Mouse (Mus musculus) heart, postnatal 0 days (tissue): ENCODE measurements at regions not wholly inside any gene's neighbourhood (a gene's known extent, or its start where the extent isn't known, plus 50 kb on each side); places are given as distances from the start of the nearest gene placed in this dataset.

Experiments
- ATAC-seq: fragments of 200-750 bp; cut with Nextera tagmentation; 2 replicates; pipeline ENCODE4 v1.8.0; 2017; ENCODE audit warnings: low read depth, moderate number of reproducible peaks, moderate library complexity; ENCODE audit not compliant: insufficient read depth
- DNase-seq: peaks from one replicate; pipeline ENCODE4 v3.0.0-alpha.2; 2016; ENCODE audit warnings: low spot score
- H3K27ac ChIP-seq: fragments of 300-500 bp; sonication (generic); 2 replicates; pipeline ENCODE4 v1.5.1; 2014; ENCODE audit warnings: low read depth, mild to moderate bottlenecking
- H3K27me3 ChIP-seq: fragments of 300-500 bp; sonication (generic); 2 replicates; pipeline ENCODE4 v1.6.1; 2014; ENCODE audit warnings: low read length, mixed read lengths; ENCODE audit not compliant: control insufficient read depth, insufficient read depth
- H3K36me3 ChIP-seq: fragments of 300-500 bp; sonication (generic); replicated peaks from 2 replicates; pipeline ENCODE4 v1.6.1; 2014; ENCODE audit warnings: low read length, mixed read lengths; ENCODE audit not compliant: control insufficient read depth, insufficient read depth
- H3K4me1 ChIP-seq: fragments of 300-500 bp; sonication (generic); 2 replicates; pipeline ENCODE4 v1.6.1; 2014; ENCODE audit warnings: antibody characterized with exemption; ENCODE audit not compliant: control insufficient read depth, insufficient read depth
- H3K4me2 ChIP-seq: fragments of 300-500 bp; sonication (generic); 2 replicates; pipeline ENCODE4 v1.6.1; 2014; ENCODE audit warnings: low read depth, mild to moderate bottlenecking, low read length, moderate library complexity
- H3K4me3 ChIP-seq: fragments of 300-500 bp; sonication (generic); 2 replicates; pipeline ENCODE4 v1.5.1; 2014; ENCODE audit warnings: low read depth, low read length
- H3K9ac ChIP-seq: fragments of 300-500 bp; sonication (generic); replicated peaks from 2 replicates; pipeline ENCODE4 v1.6.1; 2014; ENCODE audit warnings: low read depth, low read length, mixed read lengths
- H3K9me3 ChIP-seq: fragments of 300-500 bp; sonication (generic); replicated peaks from 2 replicates; pipeline ENCODE4 v1.6.1; 2016; ENCODE audit warnings: low read length; ENCODE audit not compliant: control insufficient read depth
- CTCF ChIP-seq: IDR thresholded peaks from 2 replicates; pipeline ENCODE4 v1.5.1; 2016; ENCODE audit warnings: antibody characterized with exemption, control low read depth, low read depth
- EP300 ChIP-seq: IDR thresholded peaks from 2 replicates; pipeline ENCODE4 v1.6.1; 2016; ENCODE audit warnings: antibody characterized with exemption, low read depth
- WGBS: fragments of 180-500 bp; shearing (Covaris S2); extraction: QIAGEN DNeasy Blood & Tissue Kit; methylation state at CpG from one replicate; pipeline ENCODE4 v1.1.7; 2014; 5-methylcytosine and 5-hydroxymethylcytosine counted together

DNA sequence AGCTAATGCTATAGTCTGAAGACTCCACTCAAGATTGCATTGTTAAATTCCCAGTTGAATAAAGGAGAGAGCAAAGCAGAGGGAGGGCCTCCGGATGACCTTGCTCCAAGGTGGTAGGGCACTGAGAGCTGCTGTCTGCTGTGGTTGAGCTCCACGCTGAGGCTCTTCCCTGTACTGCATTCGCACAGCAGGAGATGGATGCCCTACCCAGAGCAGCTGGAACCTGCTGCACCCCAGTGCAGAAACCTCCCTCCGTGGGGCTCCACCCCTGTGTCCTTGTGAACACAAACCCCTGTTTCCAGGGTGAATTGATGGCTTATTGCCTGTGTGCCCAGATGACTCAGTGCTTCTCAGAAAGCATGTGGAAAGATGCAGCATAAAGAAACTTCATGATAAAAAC is 404.3 kb downstream of the Rpl36a-ps1 start:
- WGBS, result 3% methylated on average over 4 of the region's 4 CpGs
- peak; percentile 88 for ATAC-seq

DNA sequence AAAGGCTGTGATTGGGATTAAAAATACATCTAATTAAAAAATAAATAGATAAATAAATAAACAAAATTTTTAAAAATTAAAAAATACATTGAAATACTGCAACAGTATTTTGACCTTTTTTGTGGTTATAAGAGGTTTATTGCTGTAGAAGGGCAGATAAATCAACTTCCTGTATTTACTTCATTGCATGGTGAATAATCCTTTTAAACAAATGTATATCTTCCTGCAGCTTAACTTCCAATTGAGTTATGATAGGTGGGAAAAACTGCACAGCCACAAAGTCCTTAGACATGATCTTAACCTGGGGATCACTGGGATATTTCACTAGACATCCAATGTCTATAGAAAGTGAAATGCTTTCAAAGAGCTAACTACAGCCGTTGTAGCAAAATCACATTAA is 402.1 kb upstream of the Dach1 start:
- H3K27me3 ChIP-seq, result no peaks in the 10 kb centered on the region
- H3K4me1 ChIP-seq, result no peaks in the 10 kb centered on the region
- no peak overlapping the region for H3K4me2 ChIP-seq
- DNase-seq, result no peak
- no peaks in the 10 kb centered on the region for H3K36me3 ChIP-seq
- no peak for ATAC-seq
- no peak overlapping the region for H3K9ac ChIP-seq
- no peak overlapping the region for H3K27ac ChIP-seq
- H3K4me3 ChIP-seq, result no peak overlapping the region
- no peak for TF ChIP-seq EP300
- no peak for TF ChIP-seq CTCF
- 85% methylated on average over 1 of the region's 1 CpGs for WGBS
- no peaks in the 10 kb centered on the region for H3K9me3 ChIP-seq

More for the DNA sequence above, 404.3 kb downstream of the Rpl36a-ps1 start:
- Histone ChIP-seq H3K4me1 (no peaks in the 10 kb centered on the region), H3K9me3 (no peaks in the 10 kb centered on the region), H3K27ac (no peak overlapping the region), H3K27me3 (no peaks in the 10 kb centered on the region), H3K9ac (no peak overlapping the region), H3K4me2 (no peak overlapping the region), H3K36me3 (no peaks in the 10 kb centered on the region), H3K4me3 (no peak overlapping the region)
- DNase-seq, result peak; percentile 75
- peak; percentile 72 for TF ChIP-seq CTCF
- no peak for TF ChIP-seq EP300

DNA sequence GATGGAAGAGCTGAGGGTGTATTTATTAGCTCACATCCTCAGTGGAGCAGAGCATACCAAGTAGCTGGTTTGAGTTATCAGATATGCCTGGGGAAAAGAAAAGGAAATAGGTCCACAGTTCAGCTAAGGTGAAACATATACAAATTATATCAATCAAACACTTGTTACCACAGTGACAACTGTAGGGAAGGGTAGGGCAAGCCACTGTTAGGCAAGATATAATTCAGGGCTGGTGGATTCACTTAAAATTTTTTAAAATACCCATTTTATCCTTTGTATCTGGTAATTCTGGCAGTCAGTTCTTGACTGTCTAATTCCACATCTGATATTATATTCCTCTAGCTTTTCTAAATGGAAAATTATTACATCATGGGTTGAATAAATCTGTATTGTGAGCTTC is 392.4 kb upstream of the Dach1 start:
- Histone ChIP-seq H3K4me2 (no peak overlapping the region), H3K36me3 (no peaks in the 10 kb centered on the region), H3K9me3 (no peaks in the 10 kb centered on the region), H3K4me1 (no peaks in the 10 kb centered on the region), H3K9ac (no peak overlapping the region), H3K4me3 (no peak overlapping the region), H3K27me3 (no peaks in the 10 kb centered on the region), H3K27ac (no peak overlapping the region)
- TF ChIP-seq CTCF, result no peak
- no peak for TF ChIP-seq EP300
- ATAC-seq (no peak), DNase-seq (no peak)

DNA sequence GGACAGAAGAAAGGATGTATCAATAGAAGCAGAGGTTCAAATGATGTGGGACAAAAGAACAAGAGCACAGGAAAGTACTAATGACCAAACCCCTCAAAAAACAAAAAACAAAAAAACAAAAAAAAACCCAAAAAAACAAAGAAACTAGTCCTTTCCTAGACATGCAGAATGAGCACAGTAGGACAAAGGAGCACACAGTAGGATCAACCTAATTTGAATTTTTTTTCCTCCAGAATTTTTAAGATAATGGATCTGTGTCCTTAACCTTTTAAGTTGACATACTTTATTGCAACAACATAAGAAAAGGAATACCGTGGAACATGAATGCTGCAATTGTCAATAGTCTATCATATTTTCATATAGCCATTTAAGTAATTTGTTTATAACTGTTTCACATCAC is 370.2 kb upstream of the Dach1 start:
- H3K27ac ChIP-seq, result no peak overlapping the region
- ATAC-seq (no peak), DNase-seq (no peak)
- no peak overlapping the region for H3K9ac ChIP-seq
- no peaks in the 10 kb centered on the region for H3K4me1 ChIP-seq
- no peaks in the 10 kb centered on the region for H3K9me3 ChIP-seq
- H3K36me3 ChIP-seq, result no peaks in the 10 kb centered on the region
- TF ChIP-seq CTCF (no peak), EP300 (no peak)
- no peak overlapping the region for H3K4me2 ChIP-seq
- WGBS, result 90% methylated on average over 1 of the region's 1 CpGs
- H3K4me3 ChIP-seq, result no peak overlapping the region
- H3K27me3 ChIP-seq, result no peaks in the 10 kb centered on the region

DNA sequence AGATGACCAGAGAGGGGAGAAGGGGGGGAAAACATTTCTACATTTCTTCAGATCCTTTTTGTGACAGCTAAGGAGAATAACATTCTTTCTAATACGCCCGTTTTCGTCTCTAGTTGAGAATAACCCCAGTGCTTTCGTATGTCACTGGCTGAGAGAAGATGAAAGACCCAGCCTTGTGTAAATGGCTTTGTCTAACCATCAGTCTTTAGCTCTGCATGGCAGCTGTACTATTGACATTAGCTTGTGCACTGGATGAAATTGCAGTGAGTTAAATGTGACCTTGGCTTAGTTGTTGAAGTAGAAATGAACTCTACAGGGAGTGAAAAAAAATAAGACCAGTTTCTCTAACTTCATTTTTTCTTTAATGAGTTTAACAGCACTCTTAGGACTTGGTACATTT is 368.7 kb upstream of the Dach1 start:
- 71% methylated on average over 4 of the region's 4 CpGs for WGBS
- Histone ChIP-seq H3K27ac (no peak overlapping the region), H3K4me3 (no peak overlapping the region), H3K9ac (no peak overlapping the region), H3K4me1 (no peaks in the 10 kb centered on the region), H3K36me3 (no peaks in the 10 kb centered on the region), H3K27me3 (no peaks in the 10 kb centered on the region), H3K9me3 (no peaks in the 10 kb centered on the region), H3K4me2 (no peak overlapping the region)
- TF ChIP-seq CTCF (no peak), EP300 (no peak)
- DNase-seq, result no peak
- ATAC-seq, result no peak

DNA sequence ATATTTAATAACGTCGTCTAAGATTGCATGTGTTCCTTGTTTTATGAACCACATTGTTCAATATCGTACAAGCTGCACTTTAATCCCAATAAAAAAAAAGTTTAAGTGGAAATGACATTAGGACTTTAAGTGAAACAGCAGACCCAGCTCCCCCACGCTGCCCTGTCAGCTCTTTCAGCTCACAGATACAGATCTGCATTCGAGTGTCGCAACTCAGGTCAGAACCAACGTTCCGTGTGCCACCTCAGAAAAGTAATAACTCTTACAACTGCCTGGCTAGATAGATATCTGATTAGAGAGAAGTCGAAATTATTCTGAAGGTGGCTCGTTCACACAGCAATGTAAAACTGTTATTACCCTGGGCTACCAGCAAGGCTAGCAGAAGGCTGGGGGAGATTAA is 364.0 kb upstream of the Dach1 start:
- TF ChIP-seq CTCF (no peak), EP300 (no peak)
- ATAC-seq, result no peak

More for the DNA sequence above, 364.0 kb upstream of the Dach1 start:
- Histone ChIP-seq H3K9ac (no peak overlapping the region), H3K9me3 (no peaks in the 10 kb centered on the region), H3K4me1 (no peaks in the 10 kb centered on the region), H3K4me2 (no peak overlapping the region), H3K27me3 (no peaks in the 10 kb centered on the region), H3K4me3 (no peak overlapping the region), H3K36me3 (no peaks in the 10 kb centered on the region), H3K27ac (no peak overlapping the region)
- no peak for DNase-seq
- 80% methylated on average over 10 of the region's 10 CpGs for WGBS
